Mouse (Mus musculus) lung, adult 18-20 months (tissue): Measurements from ENCODE around the gene Atp6ap1.

Experiments
- DNase-seq, 2 experiments: peaks; one replicate each; pipeline ENCODE4 v3.0.0; 2022; ENCODE audit warnings: mixed read lengths in 2 of 2

The Atp6ap1 gene

DNA sequence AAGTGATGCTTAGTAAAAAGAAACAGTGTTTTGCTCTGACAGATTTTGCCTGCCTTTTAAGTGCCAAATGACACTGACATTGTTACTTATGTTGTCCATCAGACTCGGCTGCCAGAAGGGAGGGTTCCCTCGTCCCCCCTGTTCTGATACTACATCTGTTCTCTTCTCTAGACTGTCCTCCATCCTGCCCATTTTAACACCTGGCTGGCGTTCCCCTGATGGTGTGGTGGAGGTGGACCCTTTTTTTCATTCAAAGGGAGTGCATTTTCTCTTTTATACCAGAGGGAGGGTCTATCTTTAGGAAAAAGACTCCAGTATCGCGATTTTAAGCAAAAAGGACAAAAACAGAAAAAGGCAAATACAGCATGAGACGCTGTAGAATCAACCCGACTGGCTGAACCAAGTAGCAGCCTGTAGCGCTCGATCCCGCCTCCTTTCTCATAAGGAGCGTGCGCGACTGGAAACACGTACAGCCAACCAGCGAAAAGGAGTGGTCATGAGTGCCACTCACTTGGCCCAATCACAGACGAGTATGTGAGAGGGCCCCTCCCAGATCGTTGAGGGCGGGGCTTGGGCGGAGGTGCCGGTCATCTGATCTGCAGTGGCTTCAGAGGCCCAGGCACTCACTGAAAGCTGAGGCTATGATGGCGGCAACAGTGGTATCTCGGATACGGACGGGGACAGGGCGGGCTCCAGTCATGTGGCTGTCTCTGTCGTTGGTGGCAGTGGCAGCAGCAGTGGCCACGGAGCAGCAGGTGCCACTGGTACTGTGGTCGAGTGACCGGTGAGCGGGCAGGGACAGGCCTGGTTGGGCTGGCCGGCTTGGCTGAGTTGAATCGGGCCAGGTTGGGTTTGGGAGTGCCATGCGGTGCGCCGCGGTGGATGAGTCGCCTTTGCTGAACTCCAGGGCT is at the start of gene Atp6ap1:
Gene Atp6ap1, plus strand, starts transcription at position 560 of the 911 bp plus-strand sequence.
- peak; percentile 96 for DNase-seq

DNA sequence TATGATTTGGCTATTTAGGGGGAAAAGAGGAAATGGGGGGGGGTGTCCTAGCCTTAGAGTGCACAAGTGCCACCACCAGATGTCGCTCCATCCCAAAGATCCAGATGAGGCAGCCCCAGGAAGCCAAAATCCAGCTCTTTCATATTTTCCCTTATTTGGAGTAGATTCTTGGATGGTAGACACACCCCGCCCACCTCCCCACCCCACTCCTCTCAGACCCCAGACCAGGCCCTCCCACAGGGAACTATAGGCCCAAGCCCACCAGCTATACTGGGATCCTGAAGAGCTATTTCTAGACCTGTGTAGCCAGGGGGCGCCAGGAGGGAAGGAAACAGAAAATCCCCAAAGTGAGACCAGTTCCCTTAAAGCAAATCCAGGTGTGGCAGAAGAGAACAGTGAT is 48.2 kb upstream of the Atp6ap1 start:
- DNase-seq = peak; percentile 57 to 70

DNA sequence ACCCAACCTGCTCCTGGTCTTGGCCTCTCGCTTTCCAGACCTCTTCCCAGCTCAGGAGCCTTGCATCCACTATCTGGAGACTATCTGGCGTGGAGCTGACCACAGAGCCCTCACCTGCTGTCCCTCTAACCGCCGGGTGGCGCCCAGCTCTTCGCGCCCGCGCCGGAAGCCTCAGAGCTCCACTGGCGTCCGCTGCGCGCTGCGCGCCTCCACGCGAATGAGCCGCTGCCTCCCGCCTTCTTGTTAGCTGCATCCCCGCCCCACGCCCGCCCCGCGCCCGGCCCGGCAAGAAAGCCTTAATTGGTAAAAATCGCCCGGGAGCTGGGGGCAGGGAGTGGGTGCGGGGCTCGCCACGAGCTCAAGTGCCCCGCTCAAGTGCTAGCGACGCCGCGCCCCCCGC is 47.3 kb upstream of the Atp6ap1 start, which contains the start of gene Flna:
Gene Flna, minus strand, starts transcription at position 206 of the 400 bp plus-strand sequence.
- DNase-seq = peak; percentile 72 to 77

DNA sequence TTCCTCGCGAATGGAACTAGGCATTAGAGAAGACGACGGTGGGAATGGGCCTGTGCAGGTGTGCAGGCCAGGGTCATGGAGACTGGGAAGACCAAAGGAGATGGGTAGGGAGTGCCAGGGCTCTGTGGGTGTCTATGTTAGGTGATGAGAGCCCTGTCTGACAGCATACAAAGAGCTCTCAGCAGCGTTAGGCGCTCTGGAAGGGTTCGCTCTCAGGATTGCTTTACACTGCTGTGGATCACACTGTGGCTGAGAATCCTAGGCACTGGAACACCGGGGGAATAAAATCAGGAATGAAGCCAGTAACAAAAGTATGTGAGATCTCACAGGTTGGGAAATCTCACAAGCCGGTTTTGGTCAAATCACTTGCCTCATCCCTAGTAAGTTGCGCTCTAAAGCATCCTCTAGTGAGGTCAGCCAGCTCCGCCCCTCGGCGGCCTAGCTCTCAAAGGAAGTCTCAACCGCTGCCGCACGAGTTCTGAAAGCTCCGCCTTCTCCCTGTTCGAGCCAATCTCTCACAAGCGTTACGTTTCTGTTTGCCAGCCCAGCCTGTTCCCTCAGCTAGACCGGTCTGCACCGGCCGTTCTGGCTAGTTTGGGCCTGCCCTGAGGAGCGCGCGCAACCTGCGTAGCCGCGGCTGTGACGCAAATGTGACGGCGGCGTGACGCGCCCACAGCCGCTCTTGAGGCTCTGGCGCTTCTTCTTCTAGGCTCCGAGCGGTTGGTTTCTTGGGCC is 42.6 kb upstream of the Atp6ap1 start, which contains the start of gene Emd:
Gene Emd, plus strand, starts transcription at position 535 of the 735 bp plus-strand sequence.
- DNase-seq = peak; percentile 94 to 96

DNA sequence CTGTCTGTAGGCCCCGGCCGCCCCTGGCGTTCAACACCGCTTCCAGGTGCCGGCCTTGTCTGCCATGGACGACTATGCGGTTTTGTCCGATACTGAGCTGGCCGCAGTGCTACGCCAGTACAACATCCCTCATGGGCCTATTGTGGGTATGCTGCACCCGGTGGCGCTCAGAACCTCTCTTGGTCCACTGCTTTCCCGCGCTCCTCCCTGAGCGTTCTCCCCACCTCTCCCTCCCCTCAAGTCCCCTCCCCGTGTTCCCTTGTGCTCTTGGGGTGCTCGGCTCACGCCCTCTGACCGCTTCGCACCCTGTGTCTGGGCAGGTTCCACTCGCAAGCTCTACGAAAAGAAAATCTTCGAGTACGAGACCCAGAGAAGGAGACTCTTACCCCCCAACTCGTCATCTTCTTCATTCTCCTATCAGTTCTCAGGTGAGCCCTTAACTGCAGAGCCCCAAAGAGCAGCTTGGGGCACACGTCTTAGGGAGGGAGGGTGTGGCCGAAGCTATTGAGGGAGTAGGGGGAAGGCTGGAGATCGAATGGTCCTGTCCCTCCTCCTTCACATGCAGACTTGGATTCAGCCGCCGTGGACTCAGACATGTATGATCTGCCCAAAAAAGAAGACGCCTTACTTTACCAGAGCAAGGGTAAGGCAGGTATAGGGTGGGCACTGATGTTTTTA is 41.9 kb upstream of the Atp6ap1 start:
- no peak for DNase-seq

DNA sequence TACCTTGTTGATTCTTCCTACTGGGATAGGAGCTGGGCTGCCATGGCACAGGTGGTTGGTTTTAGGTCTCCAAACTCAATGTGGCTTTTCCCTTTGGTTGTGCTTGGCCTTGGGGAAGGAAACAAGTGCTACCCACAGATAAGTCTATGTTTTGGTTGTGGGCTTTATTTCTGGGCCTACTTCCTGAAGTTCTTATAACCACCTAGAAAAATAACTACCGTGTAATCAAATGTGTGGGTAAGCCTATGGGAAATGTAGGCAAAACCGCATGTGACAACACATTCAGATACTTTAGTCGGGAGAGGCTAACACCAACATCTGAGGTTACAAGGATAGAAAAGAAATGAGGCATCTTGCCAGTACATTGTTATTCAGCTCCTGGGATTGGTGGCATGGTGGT is 39.2 kb upstream of the Atp6ap1 start:
- DNase-seq = no peak

DNA sequence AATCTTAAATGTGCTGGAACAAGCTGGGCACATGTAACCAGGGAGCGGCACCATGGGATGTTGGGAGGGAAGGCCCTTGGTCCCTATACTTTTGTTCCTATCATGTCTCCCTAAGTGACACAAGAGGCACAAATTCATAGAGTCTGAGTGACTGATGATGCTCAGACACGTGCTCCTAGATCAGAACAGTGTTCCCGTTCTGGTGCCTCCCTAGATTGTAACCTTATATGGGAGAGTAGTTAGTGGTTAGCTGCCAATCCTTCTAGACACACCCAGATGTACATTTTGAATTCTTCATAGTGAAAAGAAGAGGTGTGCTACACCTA is 27.2 kb upstream of the Atp6ap1 start:
- no peak for DNase-seq

DNA sequence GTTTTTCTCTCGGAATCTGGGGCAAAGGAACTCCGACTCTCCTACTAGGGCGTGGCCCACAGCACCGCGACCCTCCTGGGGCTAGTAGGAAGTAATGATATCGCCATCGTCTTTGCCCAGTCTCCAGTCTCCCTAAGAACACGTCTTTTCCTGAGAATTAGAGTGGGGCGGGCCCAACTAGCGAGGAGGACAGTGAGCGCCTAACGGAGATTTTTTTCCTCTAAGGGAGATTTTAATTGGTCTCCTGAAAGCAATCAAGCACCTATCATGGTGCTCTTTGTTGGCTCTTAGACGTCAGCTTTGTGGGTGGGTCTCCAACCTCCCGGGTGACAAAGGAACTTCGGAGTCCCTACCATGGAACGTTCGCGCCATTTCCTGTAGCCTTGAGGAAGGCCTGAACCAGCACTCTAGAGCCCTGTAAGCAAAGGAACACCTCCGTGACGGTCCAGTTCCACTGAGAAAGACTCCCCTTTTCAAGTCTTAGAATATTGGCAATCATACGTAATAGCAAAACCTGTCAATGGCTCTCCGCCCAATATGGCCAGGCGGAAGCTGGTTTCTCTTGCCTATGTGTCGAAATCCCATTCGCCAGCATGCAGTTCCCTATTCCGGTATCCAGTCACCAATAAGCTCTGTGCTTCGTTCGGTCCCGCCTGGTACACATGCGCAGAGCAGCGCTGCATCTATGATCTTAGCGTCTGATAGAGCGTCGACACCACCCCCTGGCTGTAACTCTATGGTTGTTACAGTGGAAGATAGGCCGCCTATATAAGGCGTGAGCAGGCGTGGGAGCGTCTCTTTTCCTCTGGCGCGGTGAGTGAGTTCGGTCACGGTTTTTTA is 26.6 kb upstream of the Atp6ap1 start, which contains the start of gene Rpl10:
Gene Rpl10, plus strand, starts transcription at position 751 of the 840 bp plus-strand sequence.
- DNase-seq = peak; percentile 95

DNA sequence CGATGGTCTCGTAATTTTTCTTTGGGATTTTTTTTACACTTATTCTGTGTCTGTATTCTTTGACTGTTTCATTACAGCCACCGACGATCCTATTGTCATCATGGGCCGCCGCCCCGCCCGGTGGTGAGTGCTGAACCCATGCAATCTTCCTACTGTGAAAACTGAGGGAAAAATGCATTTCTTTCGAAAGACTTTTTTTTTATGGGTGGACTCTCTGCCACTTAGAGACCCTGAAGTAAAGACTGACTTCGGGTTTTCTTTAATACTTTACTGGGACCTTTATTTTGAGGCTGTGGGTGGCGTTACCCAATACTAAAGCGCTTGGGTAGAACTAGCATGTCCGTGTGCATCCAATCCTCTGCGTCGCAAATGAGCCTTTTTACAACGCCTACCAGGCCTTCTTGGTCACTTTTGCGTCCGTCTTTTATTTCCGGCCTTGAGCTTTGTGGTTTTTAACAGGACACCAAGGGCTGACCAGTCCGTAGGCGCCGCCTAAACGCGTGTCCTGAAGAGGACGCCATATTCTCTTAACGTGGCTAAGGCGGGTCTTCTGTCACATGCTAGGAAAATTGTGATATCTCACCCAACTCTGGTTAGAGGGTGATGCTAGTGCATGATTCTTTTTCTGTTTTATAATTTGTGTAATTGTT is 25.9 kb upstream of the Atp6ap1 start:
- peak; percentile 31 to 51 for DNase-seq

DNA sequence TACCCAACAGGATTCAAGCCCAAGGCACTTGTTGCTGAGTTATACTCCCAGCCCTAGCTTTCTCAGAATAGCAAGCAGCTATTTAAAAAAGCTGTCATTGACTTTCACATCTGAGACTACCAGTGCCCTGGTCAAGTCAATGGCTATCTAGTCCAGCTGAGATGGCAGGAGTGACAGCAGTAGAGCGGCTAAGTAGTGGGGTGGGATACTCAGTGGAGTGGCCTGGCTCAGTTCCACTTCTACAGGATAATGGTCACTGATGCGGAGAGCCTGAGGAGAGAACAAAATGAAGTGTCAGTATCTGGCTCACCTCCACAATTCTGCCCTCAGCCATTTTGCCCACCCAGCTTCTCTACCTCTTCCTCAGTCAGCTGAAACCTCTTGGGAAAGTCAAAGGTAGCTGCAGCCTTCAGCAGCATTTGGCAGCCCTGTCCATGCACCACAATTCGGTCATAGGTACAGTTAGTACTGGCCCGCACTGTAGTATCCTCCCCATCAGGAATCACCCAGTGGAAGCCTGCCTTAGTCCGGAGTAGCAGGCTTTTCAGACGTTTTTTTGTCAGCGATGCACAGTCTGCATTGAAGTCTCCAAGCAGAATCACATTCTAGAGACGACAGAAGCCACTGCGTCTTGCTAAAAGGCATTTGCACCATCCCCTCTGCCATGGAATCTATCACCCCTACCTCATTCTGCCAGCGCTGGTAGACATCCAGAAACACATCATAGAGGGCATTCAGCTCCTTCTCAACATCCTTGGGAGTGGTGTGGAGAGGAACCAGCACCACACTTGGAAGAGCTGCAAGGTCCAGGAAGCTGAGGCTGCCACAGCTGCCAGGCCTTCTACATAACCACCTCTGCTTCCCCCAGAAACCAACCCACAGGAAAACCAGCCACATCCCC is 23.2 kb upstream of the Atp6ap1 start:
- no peak for DNase-seq

DNA sequence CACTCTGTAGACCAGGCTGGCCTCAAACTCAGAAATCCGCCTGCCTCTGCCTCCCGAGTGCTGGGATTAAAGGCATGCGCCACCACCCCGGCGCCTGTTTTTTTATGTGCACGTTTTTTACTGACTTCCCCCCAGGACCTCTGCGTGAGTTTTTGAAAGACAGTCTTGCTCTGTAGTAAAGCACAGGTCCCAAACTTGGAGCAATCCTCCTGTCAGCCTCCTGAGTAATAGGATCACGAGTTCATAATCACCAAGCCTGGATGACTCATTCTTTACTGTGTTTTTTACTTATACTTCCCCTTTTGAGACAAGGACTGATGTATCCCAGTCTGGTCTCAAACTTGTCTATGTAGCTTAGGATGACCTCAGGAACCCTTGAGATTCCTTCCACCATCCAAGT is 19.0 kb upstream of the Atp6ap1 start:
- DNase-seq = no peak

DNA sequence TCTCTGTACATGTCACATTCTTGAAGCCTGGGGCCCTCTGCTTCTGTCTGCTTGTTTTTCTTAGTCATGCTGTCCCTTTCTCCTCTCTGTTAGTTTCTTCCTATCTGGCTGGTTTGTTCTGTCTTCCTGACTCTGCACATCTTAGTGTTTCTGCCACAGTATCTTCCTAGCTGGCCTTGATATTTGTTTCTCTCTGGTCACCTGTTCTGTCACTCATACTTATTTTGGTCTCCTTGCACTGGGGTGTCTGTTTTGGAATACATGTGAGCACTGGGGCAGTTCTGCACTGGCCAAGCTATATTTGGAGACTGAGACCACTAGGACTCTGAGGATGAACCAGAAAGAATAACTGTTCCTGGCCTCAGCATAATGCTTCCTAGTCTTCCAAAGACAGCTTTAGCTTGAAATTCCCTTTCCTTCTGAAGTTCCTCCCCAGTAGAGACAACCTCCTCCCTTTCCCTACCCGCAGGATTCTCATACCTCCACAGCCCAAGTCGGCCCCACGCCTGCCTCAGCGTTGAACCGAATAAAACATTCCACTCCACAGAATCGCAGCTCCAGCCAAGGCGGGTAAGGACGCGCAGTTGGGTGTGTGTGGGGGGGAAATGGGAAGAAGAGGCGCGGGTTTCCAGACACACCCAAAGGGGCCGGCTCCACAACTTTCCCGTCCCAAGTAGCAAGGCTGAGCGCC is 15.7 kb upstream of the Atp6ap1 start:
- no peak for DNase-seq

DNA sequence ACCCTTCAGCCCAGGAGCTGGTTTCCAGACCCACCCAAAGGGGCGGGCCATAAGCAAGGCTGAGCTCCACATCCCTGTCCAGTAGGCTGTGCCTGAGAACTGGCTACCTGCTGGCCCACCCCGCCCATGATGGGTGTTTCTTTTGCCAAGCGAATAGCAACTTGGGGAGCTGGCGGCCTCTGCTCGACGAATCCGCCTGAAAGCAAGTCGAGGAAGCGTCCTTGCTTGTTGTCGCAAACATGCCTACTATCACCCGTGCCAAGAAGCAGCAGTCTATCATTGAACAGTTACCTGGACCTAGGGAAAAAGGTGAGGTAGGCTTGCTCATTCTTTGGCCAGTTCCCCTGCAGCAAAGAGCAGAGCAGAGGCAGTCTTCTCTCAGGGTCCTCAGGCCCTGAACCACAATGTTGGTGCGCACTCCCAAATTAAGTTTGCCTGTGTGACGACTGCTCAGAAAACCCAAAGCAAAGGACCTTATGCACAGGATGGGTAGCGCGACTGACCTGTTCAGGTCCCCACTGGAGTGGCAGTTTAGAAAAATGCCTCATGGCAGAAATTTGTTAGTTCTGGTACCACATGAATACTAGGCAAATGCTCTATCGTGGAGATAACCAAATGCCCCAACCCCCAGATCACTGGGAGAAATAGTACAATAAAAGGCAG is 15.0 kb upstream of the Atp6ap1 start, which contains the start of the genes Taz and Dnase1l1:
Gene Taz, plus strand, starts transcription at position 181 of the 663 bp plus-strand sequence.
Gene Dnase1l1, minus strand, starts transcription at position 606 of the 663 bp plus-strand sequence.
- peak; percentile 93 to 95 for DNase-seq

DNA sequence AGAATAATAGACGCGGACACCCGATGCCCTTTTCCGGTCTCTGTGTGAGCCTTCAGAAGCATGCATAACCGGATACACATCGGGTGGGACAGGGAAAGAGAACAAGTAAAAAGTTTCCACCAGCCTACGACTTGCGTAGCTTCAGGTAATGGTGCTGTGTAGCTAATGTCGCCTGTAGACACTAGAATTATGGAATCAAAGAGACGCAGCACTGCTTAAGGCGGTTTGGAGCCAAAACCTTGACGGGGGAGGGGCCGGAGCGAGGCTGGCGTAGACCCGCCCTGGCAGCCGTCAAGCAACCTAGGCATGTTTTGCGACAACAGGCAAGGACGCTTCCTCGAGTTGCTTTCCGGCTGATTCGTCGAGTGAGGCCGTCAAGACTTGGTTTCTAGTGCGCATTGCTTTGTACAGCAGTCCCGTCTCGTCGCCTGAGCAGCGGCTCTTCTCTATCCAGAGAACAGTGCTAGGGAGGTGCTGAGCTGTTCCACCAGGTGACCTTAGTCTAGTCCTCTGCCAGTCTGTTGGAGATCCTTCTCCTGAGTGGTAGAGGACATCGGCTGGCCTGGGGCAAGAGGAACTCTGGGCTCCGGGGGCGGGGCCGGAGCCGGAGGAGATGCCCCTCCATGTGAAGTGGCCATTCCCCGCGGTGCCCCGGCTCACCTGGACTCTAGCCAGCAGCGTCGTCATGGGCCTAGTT is 14.4 kb upstream of the Atp6ap1 start:
- peak; percentile 88 to 91 for DNase-seq

DNA sequence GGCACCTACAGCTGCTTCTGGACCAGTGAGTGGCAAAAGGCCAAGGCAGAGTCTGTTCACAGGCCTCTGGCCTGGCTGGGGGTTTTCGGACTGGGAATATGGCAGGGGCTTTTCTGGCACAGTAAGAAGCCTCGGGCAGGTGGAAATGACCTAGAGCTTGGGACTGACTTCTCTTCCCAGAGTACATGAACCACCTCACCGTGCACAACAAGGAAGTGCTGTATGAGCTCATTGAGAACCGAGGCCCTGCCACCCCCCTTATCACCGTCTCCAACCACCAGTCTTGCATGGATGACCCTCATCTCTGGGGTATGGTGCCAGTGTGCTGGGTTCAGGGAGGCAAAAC is 13.8 kb upstream of the Atp6ap1 start:
- DNase-seq = no peak

DNA sequence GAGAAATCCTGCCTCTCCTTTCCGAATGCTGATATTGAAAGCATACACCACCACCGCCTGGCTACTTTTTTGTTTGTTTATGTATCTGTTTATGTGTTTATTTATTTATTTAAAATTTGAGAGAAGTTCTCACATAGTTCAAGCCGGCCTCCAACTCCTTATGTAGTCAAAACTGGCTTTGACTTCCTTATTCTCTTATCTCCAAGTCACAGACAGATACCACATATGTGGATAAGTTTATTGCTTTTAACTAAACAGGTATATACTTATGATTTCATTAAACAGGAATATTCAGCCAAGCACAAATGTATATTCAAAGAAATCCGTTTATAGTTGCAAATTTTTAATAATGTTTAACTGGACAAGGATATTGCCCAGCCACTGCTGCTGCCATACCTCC is 3.5 kb upstream of the Atp6ap1 start:
- no peak for DNase-seq

DNA sequence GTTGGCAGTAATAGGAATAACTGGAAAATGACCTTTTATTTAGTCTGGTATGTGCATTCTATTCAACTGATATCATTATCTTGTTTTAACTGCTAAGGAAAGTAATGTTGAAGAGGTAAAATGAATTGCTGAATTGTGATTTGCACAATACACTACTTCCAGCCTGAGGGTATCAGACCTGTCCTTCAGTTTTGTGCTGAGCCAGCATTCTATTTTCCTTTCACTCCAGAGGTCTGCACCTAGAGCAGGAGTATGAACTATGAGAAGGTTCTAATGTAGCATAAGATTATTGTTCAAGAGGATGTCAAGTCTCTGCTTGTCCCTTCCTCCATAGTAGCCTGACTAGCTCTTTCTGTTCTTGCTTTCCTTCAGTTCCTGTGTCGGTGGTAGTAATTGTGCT is 1.5 kb downstream of the Atp6ap1 start:
- DNase-seq = no peak

DNA sequence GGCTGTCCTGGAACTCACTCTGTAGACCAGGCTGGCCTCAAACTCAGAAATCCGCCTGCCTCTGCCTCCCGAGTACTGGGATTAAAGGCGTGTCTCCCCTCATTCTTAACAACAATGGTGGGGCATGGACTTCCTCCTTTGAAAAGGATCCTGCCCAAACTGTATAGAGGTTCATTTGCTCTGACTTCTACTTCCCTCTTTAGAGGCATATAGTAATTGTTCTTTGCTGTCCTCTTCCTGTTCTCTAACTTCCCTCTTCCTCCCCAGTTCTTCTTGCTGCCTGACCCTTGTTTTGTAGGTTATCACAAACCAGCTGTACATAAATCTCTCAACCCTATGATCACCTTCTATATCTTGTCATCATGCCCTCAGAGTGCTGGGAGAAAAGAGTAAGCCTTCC is 2.8 kb downstream of the Atp6ap1 start:
- DNase-seq = no peak
